Mouse (Mus musculus): ENCODE data around the gene Rtca.

Gene Rtca

GRCm38 (mm10) chr3:116507772-116508351 lies at the start of gene Rtca:
Rtca (minus strand) TSS chr3:116508208.
- DNase-seq (ENCODE audit: low spot score in 2 of 2): peak; percentile 96

GRCm38 (mm10) chr3:116551362-116551761 lies 43.4 kb upstream of the Rtca start:
- DNase-seq (ENCODE audit: low spot score in 2 of 2): peak in 1 of 2 experiments; percentile 32

- no peak for DNase-seq (ENCODE audit: low spot score in 2 of 2)
Observed at GRCm38 (mm10) chr3:116547430-116547829, 39.4 kb upstream of the Rtca start.

GRCm38 (mm10) chr3:116542532-116542931 lies 34.5 kb upstream of the Rtca start:
- DNase-seq (ENCODE audit: low spot score in 2 of 2): no peak

- no peak for DNase-seq (ENCODE audit: low spot score in 2 of 2)
Observed at GRCm38 (mm10) chr3:116542070-116542469, 34.1 kb upstream of the Rtca start.

- no peak for DNase-seq (ENCODE audit: low spot score in 2 of 2)
Observed at GRCm38 (mm10) chr3:116537200-116537573, 29.2 kb upstream of the Rtca start.

GRCm38 (mm10) chr3:116536428-116537199 lies 28.6 kb upstream of the Rtca start:
- DNase-seq (ENCODE audit: low spot score in 2 of 2): peak in 1 of 2 experiments; percentile 25

GRCm38 (mm10) chr3:116530826-116531225 lies 22.8 kb upstream of the Rtca start:
- no peak for DNase-seq (ENCODE audit: low spot score in 2 of 2)

- DNase-seq (ENCODE audit: low spot score in 2 of 2): no peak
Observed at GRCm38 (mm10) chr3:116529741-116530140, 21.7 kb upstream of the Rtca start.

GRCm38 (mm10) chr3:116520141-116520761 lies 12.2 kb upstream of the Rtca start:
- no peak for DNase-seq (ENCODE audit: low spot score in 2 of 2)

- DNase-seq (ENCODE audit: low spot score in 2 of 2): peak; percentile 79 to 86
Observed at GRCm38 (mm10) chr3:116512904-116513716, 5.1 kb upstream of the Rtca start, which contains the start of gene Dbt. Dbt (plus strand) TSS chr3:116513070.

GRCm38 (mm10) chr3:116512151-116512903 lies 4.3 kb upstream of the Rtca start:
- no peak for DNase-seq (ENCODE audit: low spot score in 2 of 2)

GRCm38 (mm10) chr3:116495671-116496070 lies 12.3 kb downstream of the Rtca start:
- no peak for DNase-seq (ENCODE audit: low spot score in 2 of 2)

- DNase-seq (ENCODE audit: low spot score in 2 of 2): no peak
Observed at GRCm38 (mm10) chr3:116493658-116494057, 14.3 kb downstream of the Rtca start.

- no peak for DNase-seq (ENCODE audit: low spot score in 2 of 2)
Observed at GRCm38 (mm10) chr3:116491923-116492454, 16.0 kb downstream of the Rtca start.

GRCm38 (mm10) chr3:116490920-116491319 lies 17.1 kb downstream of the Rtca start:
- no peak for DNase-seq (ENCODE audit: low spot score in 2 of 2)

- DNase-seq (ENCODE audit: low spot score in 2 of 2): no peak
Observed at GRCm38 (mm10) chr3:116483271-116483670, 24.7 kb downstream of the Rtca start.

- no peak for DNase-seq (ENCODE audit: low spot score in 2 of 2)
Observed at GRCm38 (mm10) chr3:116482724-116483123, 25.3 kb downstream of the Rtca start.

GRCm38 (mm10) chr3:116480937-116481336 lies 27.1 kb downstream of the Rtca start:
- no peak for DNase-seq (ENCODE audit: low spot score in 2 of 2)

- DNase-seq (ENCODE audit: low spot score in 2 of 2): no peak
Observed at GRCm38 (mm10) chr3:116480119-116480518, 27.9 kb downstream of the Rtca start.

- DNase-seq (ENCODE audit: low spot score in 2 of 2): no peak
Observed at GRCm38 (mm10) chr3:116477351-116477750, 30.7 kb downstream of the Rtca start.

Measured in right cerebral cortex, postnatal 36 days (tissue).